Comparison of ENCODE assay signal across 8 mouse cellular contexts in genomic region chr6:42709291-42710211, GRCm38 (mm10). TPM values are rescaled to one million over a fixed set of nuclear protein-coding genes. Genes with fewer than 3 reads are reported as not detected.
A peak's percentile ranks its signal among the peaks of the same experiment; 100 is the strongest.
DNase-seq lines count a peak whose midpoint lies in the region; ATAC-seq and TF ChIP-seq lines count a peak whose summit lies in the region.

TSS of gene Tcaf1 (minus strand) at chr6:42710088.

- H3K4me3 ChIP-seq in E14TG2a.4 (replicated peaks; ENCODE audit: low read length) = peak within 1 kb of the TSS; percentile 77
- H3K4me3 ChIP-seq in forebrain, postnatal 0 days (ENCODE audit: low read depth, low read length) = peak within 1 kb of the TSS; percentile 84
- H3K4me3 ChIP-seq in liver, embryonic 14.5 days (ENCODE audit: insufficient read depth in 1 of 2, low read depth in 2 of 2, low read length in 2 of 2) = peak within 1 kb of the TSS; percentile 35 to 53
- peak within 1 kb of the TSS; percentile 73 for H3K4me3 ChIP-seq in olfactory bulb, adult 2 months (ENCODE audit: insufficient read depth, low read depth, low read length)

- TF ChIP-seq CTCF in E14TG2a.4 (conservative IDR thresholded peaks at IDR 0.05; ENCODE audit: low read length) = no peak
- no peak for TF ChIP-seq CTCF in forebrain, postnatal 0 days (IDR thresholded peaks at IDR 0.05; ENCODE audit: low read depth)
- TF ChIP-seq CTCF in liver, embryonic 14.5 days (IDR thresholded peaks at IDR 0.05; ENCODE audit: low read depth) = no peak
- no peak for TF ChIP-seq CTCF in olfactory bulb, adult 2 months (IDR thresholded peaks at IDR 0.05; ENCODE audit: insufficient read depth, low read depth, low read length)

- peak; percentile 67 for TF ChIP-seq POLR2A in olfactory bulb, adult 2 months (IDR thresholded peaks at IDR 0.05; ENCODE audit: insufficient read depth, low read depth, low read length)

- H3K27ac ChIP-seq in forebrain, postnatal 0 days (ENCODE audit: low read depth, low read length) = peak within 1 kb of the TSS; percentile 99
- no peak within 1 kb of the TSS for H3K27ac ChIP-seq in liver, embryonic 14.5 days
- peak within 1 kb of the TSS; percentile 84 for H3K27ac ChIP-seq in olfactory bulb, adult 2 months (ENCODE audit: insufficient read depth, low read depth, low read length)

- peak; percentile 88 to 95 for DNase-seq in cerebellum, adult 18-20 months
- DNase-seq in forebrain, postnatal 0 days = peak; percentile 92
- peak; percentile 75 to 80 for DNase-seq in heart, postnatal 14 days
- peak; percentile 92 for DNase-seq in layer of hippocampus, adult 11-12 months (ENCODE audit: low spot score)
- no peak for DNase-seq in liver, embryonic 14.5 days (ENCODE audit: low read depth in 3 of 3, low spot score in 3 of 3)
- DNase-seq in urinary bladder, postnatal 36 days (ENCODE audit: low spot score in 2 of 2) = peak; percentile 18 to 70

- peaks cover 7% of the 10 kb centered on the region for H3K4me1 ChIP-seq in E14TG2a.4 (replicated peaks; ENCODE audit: low read depth, low read length)
- H3K4me1 ChIP-seq in forebrain, postnatal 0 days (ENCODE audit: insufficient read depth) = peaks cover 16% of the 10 kb centered on the region
- H3K4me1 ChIP-seq in liver, embryonic 14.5 days (replicated peaks; ENCODE audit: control insufficient read depth in 2 of 2, insufficient read depth in 2 of 2, low read length in 1 of 2) = no peaks in the 10 kb centered on the region
- H3K4me1 ChIP-seq in olfactory bulb, adult 2 months (ENCODE audit: control insufficient read depth, insufficient read depth, low read length) = peaks cover 5% of the 10 kb centered on the region; the same call in 1 of the 2 replicates

- H3K4me2 ChIP-seq in forebrain, postnatal 0 days (ENCODE audit: low read depth) = peak within 1 kb of the TSS; percentile 68
- H3K4me2 ChIP-seq in liver, embryonic 14.5 days (ENCODE audit: low read depth) = peak within 1 kb of the TSS; percentile 37

- H3K36me3 ChIP-seq in E14TG2a.4 (ENCODE audit: insufficient read depth, low read length) = no peaks in the 10 kb centered on the region
- no peaks in the 10 kb centered on the region for H3K36me3 ChIP-seq in forebrain, postnatal 0 days (ENCODE audit: insufficient read depth)
- no peaks in the 10 kb centered on the region for H3K36me3 ChIP-seq in liver, embryonic 14.5 days (replicated peaks; ENCODE audit: control insufficient read depth, insufficient read depth, low read depth)

- peak; percentile 100 for ATAC-seq in forebrain, postnatal 0 days
- peak; percentile 67; the same call in 1 of the 2 replicates for ATAC-seq in liver, embryonic 14.5 days (ENCODE audit: insufficient read depth)

- 1% methylated on average over 28 of the region's 28 CpGs for WGBS in forebrain, postnatal 0 days
- 14% methylated on average over 28 of the region's 28 CpGs for WGBS in liver, embryonic 14.5 days (ENCODE audit: insufficient replicate concordance)
- WGBS in olfactory bulb, adult 2 months = 1% methylated on average over 28 of the region's 28 CpGs

- H3K27me3 ChIP-seq in E14TG2a.4 (ENCODE audit: insufficient read depth, low read length) = 0 out of 2 replicates have a peak, but pooled peaks cover 7% of the 10 kb centered on the region
- H3K27me3 ChIP-seq in forebrain, postnatal 0 days (ENCODE audit: insufficient read depth, low read length) = no peaks in the 10 kb centered on the region
- H3K27me3 ChIP-seq in liver, embryonic 14.5 days (ENCODE audit: control insufficient read depth, insufficient read depth, low read length) = no peaks in the 10 kb centered on the region

- H3K9ac ChIP-seq in forebrain, postnatal 0 days = peak within 1 kb of the TSS; percentile 100
- H3K9ac ChIP-seq in liver, embryonic 14.5 days (replicated peaks) = no peak within 1 kb of the TSS; the same call in 1 of the 2 replicates

- intact Hi-C loops in heart, postnatal 14 days (cut with DNase I) = no loop called here

- no peaks in the 10 kb centered on the region for H3K9me3 ChIP-seq in E14TG2a.4 (ENCODE audit: low read length)
- no peaks in the 10 kb centered on the region for H3K9me3 ChIP-seq in forebrain, postnatal 0 days (ENCODE audit: low read length)
- H3K9me3 ChIP-seq in liver, embryonic 14.5 days (ENCODE audit: control insufficient read depth, low read length) = no peaks in the 10 kb centered on the region

- TF ChIP-seq EP300 in liver, embryonic 14.5 days (IDR thresholded peaks at IDR 0.05; ENCODE audit: low read depth) = no peak

RNA-seq across cellular contexts. Expression of gene Tcaf1, which starts in this region (rescaled TPM):
- total RNA-seq in forebrain, postnatal 0 days (2014; rRNA removed) = 242 and 286 TPM in 2 replicates
- 147 and 183 TPM in 2 replicates for polyA plus RNA-seq in forebrain, postnatal 0 days (2015; fragmentation: Nextera tagmentation; extraction: Ambion mirVana)
- 10 to 100 TPM; 18.1 to 18.6 TPM for total RNA-seq in heart, postnatal 14 days (2021)
- polyA plus RNA-seq in liver, embryonic 14.5 days (2012; rRNA removed) = 2.2 TPM in 2 replicates
- 3.1 and 4.2 TPM in 2 replicates for polyA plus RNA-seq in liver, embryonic 14.5 days (2014; fragmentation: Nextera tagmentation; extraction: Ambion mirVana)
- polyA plus RNA-seq in olfactory bulb, adult 2 months (2012; ENCODE audit: insufficient read depth, insufficient read length, low replicate concordance, missing spikeins) = 57.7 and 87.1 TPM in 2 replicates

Comparison
In these comparisons a context has a peak if more than half of its experiments do, and no peak if none do; other contexts are left out.
1. RNA of gene Tcaf1 (total RNA-seq): 242 to 286 TPM in forebrain, postnatal 0 days; 18.1 to 18.6 TPM in heart, postnatal 14 days; every median in the first group is over 10 times any median in the second.
2. RNA of gene Tcaf1 (polyA plus RNA-seq): 147 to 183 TPM in forebrain, postnatal 0 days and 57.7 to 87.1 TPM in olfactory bulb, adult 2 months; 2.2 to 4.2 TPM in liver, embryonic 14.5 days; every median in the first group is over 10 times any median in the second.
3. DNase-seq: peak in cerebellum, adult 18-20 months (2 of 2), forebrain, postnatal 0 days (single experiment), heart, postnatal 14 days (2 of 2), layer of hippocampus, adult 11-12 months (single experiment) and urinary bladder, postnatal 36 days (2 of 2); none in liver, embryonic 14.5 days (0 of 3).
4. Peak in every context shown above with its lines, with median percentiles within 50 percentile points of each other: H3K4me3 ChIP-seq.